Mouse (Mus musculus): ENCODE data around the gene Mad1l1. TPM values are rescaled to one million over a fixed set of nuclear protein-coding genes. Genes with fewer than 3 reads are reported as not detected.
A peak's percentile ranks its signal among the peaks of the same experiment; 100 is the strongest.

Mad1l1 gene
- polyA plus RNA-seq, 1 experiment from 2014 or later, result 27.2 TPM

DNA sequence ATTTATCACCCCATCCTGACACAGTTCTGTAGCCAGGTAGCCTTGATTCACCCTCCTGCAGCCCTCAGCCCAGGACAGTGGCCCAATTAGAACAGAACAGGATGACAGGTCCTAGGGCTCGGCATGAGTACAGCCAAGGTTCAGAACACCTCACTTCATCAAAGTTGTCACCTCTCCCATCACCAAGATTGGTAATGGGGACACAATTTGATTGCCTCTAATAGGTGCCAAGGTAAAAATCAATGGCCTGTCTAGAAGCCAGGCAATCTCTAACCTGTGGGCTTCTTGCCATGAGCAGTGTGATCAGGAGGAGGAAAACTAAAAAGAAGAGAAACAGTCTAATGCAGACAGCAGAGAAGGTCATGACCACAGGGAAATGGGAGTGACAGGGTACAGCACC is 216.5 kb downstream of the Mad1l1 start:
- Histone ChIP-seq H3K4me2 (ENCODE audit: low read depth, low read length) (no peak overlapping the region), H3K27me3 (ENCODE audit: control insufficient read depth, insufficient read depth, low read length) (no peaks in the 10 kb centered on the region), H3K9ac (replicated peaks; ENCODE audit: low read depth, low read length) (no peak overlapping the region), H3K27ac (ENCODE audit: low read depth, low read length) (no peak overlapping the region), H3K9me3 (ENCODE audit: control insufficient read depth, low read length) (no peaks in the 10 kb centered on the region), H3K36me3 (ENCODE audit: control insufficient read depth, insufficient read depth, low read length) (no peaks in the 10 kb centered on the region), H3K4me1 (ENCODE audit: control insufficient read depth, insufficient read depth, low read length) (no peaks in the 10 kb centered on the region), H3K4me3 (ENCODE audit: low read depth, low read length) (no peak overlapping the region)
- WGBS, result 87% methylated on average over 1 of the region's 1 CpGs
- no peak for ATAC-seq (ENCODE audit: low read depth)

DNA sequence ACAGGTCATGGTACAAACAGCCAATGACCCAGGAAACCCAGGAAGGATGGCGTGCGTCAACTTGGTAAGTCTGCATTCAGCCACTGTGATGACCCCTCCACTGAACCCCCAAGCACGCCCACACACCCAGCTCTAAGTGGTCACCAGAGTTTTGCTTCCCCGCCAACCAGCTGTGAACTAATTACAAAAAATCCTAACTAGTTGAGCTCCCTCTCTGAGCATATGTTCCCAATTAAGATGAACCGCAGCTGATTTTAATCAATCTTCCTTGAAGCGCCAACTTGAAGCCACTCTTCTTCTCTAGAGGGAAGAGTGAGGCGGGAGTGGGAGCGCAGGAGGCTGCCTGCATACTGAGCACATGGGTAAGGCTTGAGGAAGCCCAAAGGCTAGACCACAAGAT is 218.6 kb downstream of the Mad1l1 start:
- Histone ChIP-seq H3K36me3 (ENCODE audit: control insufficient read depth, insufficient read depth, low read length) (no peaks in the 10 kb centered on the region), H3K9ac (replicated peaks; ENCODE audit: low read depth, low read length) (no peak overlapping the region), H3K27me3 (ENCODE audit: control insufficient read depth, insufficient read depth, low read length) (no peaks in the 10 kb centered on the region), H3K4me3 (ENCODE audit: low read depth, low read length) (no peak overlapping the region), H3K27ac (ENCODE audit: low read depth, low read length) (no peak overlapping the region), H3K9me3 (ENCODE audit: control insufficient read depth, low read length) (no peaks in the 10 kb centered on the region), H3K4me1 (ENCODE audit: control insufficient read depth, insufficient read depth, low read length) (no peaks in the 10 kb centered on the region), H3K4me2 (ENCODE audit: low read depth, low read length) (no peak overlapping the region)
- 70% methylated on average over 8 of the region's 8 CpGs for WGBS
- ATAC-seq (ENCODE audit: low read depth), result no peak

DNA sequence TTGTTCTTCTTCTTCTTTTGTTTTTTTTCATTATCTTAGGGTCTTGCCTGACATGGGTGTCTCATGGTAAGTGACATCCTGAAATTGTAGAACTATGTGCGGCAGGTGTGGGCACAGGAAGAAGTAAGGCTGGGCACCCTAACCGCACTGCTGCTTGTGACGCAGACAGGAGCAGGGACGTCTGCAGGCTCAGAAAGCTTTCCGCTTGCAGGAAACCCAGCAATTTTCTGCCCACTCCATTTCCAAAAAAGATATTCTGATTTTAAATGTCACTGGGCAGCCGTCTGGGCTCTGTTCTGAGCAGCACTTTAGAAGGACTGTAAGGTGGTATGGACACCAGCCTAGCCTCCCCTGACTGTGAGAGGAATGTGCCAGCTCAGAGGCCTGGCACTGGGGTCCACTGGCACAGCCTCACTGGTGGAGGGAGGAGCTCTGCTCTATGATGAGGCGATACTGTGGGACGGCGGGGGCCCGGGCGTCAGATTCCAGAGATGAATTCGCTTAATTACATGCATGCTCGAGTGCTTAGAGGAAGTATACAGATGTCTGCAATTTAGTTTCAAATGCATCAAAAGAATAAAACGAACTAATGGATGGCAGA is 219.8 kb downstream of the Mad1l1 start:
- Histone ChIP-seq H3K36me3 (ENCODE audit: control insufficient read depth, insufficient read depth, low read length) (no peaks in the 10 kb centered on the region), H3K4me1 (ENCODE audit: control insufficient read depth, insufficient read depth, low read length) (no peaks in the 10 kb centered on the region), H3K9me3 (ENCODE audit: control insufficient read depth, low read length) (no peaks in the 10 kb centered on the region), H3K4me3 (ENCODE audit: low read depth, low read length) (no peak overlapping the region), H3K27me3 (ENCODE audit: control insufficient read depth, insufficient read depth, low read length) (no peaks in the 10 kb centered on the region), H3K9ac (replicated peaks; ENCODE audit: low read depth, low read length) (no peak overlapping the region), H3K27ac (ENCODE audit: low read depth, low read length) (no peak overlapping the region), H3K4me2 (ENCODE audit: low read depth, low read length) (no peak overlapping the region)
- WGBS, result 76% methylated on average over 14 of the region's 14 CpGs
- no peak for ATAC-seq (ENCODE audit: low read depth)

DNA sequence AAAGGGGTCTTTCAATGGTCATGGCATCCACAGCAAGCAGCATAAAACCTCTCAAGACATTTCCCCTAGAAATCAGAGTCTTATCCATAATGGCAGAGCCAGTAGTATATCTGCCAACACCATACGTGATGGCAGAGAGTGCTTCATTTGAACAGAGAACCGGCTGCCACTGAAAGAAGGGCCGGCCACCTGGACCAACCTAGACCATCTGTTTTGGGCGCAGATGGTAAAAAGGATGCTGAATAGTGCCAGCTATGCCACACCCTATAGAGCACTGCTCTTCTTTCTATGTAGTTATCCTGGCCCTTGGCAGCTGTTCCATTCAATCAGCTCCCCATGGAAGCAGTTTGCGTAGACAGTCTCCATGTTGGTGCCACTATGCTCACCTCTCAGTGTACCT is 222.6 kb downstream of the Mad1l1 start:
- H3K36me3 ChIP-seq (ENCODE audit: control insufficient read depth, insufficient read depth, low read length), result no peaks in the 10 kb centered on the region
- WGBS, result 71% methylated on average over 5 of the region's 5 CpGs
- H3K27ac ChIP-seq (ENCODE audit: low read depth, low read length), result no peak overlapping the region
- H3K4me3 ChIP-seq (ENCODE audit: low read depth, low read length), result no peak overlapping the region
- no peak for ATAC-seq (ENCODE audit: low read depth)
- H3K4me2 ChIP-seq (ENCODE audit: low read depth, low read length), result no peak overlapping the region
- no peaks in the 10 kb centered on the region for H3K27me3 ChIP-seq (ENCODE audit: control insufficient read depth, insufficient read depth, low read length)
- no peaks in the 10 kb centered on the region for H3K9me3 ChIP-seq (ENCODE audit: control insufficient read depth, low read length)
- H3K4me1 ChIP-seq (ENCODE audit: control insufficient read depth, insufficient read depth, low read length), result peaks cover 2% of the 10 kb centered on the region; the same call in 1 of the 2 replicates
- H3K9ac ChIP-seq (replicated peaks; ENCODE audit: low read depth, low read length), result no peak overlapping the region

DNA sequence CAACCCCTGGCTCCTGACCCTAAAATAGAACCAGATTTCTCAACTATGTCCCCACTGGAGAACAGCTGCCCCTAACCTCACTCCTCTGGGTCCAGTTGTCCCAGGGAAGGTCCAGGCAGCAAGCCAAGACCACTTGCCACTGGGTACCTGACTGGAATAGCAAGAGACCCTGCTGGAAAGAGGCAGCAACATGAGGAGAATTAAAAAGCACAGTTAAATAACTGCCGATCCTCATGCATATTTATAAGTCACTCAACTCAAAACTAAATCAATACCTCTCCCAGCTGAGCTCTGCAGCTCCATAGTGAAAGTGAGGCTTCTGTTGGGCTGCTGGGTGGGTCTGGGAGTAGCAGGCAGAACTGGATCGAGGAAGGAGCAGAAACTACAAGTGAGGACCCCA is 226.1 kb downstream of the Mad1l1 start:
- Histone ChIP-seq H3K36me3 (ENCODE audit: control insufficient read depth, insufficient read depth, low read length) (no peaks in the 10 kb centered on the region), H3K9me3 (ENCODE audit: control insufficient read depth, low read length) (no peaks in the 10 kb centered on the region), H3K4me2 (ENCODE audit: low read depth, low read length) (no peak overlapping the region), H3K9ac (replicated peaks; ENCODE audit: low read depth, low read length) (no peak overlapping the region), H3K27ac (ENCODE audit: low read depth, low read length) (peak overlapping the region; percentile 46; the same call in 1 of the 2 replicates), H3K4me3 (ENCODE audit: low read depth, low read length) (no peak overlapping the region), H3K27me3 (ENCODE audit: control insufficient read depth, insufficient read depth, low read length) (no peaks in the 10 kb centered on the region), H3K4me1 (ENCODE audit: control insufficient read depth, insufficient read depth, low read length) (peaks cover 2% of the 10 kb centered on the region)
- ATAC-seq (ENCODE audit: low read depth), result peak; percentile 77
- WGBS, result 20% methylated on average over 2 of the region's 2 CpGs

DNA sequence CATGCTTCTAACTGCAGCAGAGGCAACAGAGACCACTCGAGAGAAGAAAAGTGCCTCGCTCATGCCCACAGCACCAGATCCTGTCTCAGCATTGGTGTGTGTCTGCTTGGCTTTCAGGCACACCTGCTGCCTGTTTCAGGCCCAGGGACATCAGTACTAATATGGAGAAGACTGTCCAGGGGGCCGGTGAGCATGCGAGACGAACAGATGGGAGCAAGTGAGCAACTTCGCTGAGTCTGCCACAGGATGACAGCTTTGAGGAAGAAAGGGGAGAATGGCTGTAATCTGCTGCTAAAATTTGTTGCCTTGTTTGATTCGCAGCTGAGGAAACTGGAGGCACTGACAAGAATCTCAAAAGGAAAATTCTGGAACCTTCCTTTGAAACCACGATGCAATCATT is 227.9 kb downstream of the Mad1l1 start:
- WGBS, result 70% methylated on average over 8 of the region's 8 CpGs
- no peak overlapping the region for H3K27ac ChIP-seq (ENCODE audit: low read depth, low read length)
- no peak overlapping the region for H3K9ac ChIP-seq (replicated peaks; ENCODE audit: low read depth, low read length)
- no peaks in the 10 kb centered on the region for H3K27me3 ChIP-seq (ENCODE audit: control insufficient read depth, insufficient read depth, low read length)
- no peak overlapping the region for H3K4me2 ChIP-seq (ENCODE audit: low read depth, low read length)
- H3K36me3 ChIP-seq (ENCODE audit: control insufficient read depth, insufficient read depth, low read length), result no peaks in the 10 kb centered on the region
- no peak for ATAC-seq (ENCODE audit: low read depth)
- no peaks in the 10 kb centered on the region for H3K9me3 ChIP-seq (ENCODE audit: control insufficient read depth, low read length)
- H3K4me1 ChIP-seq (ENCODE audit: control insufficient read depth, insufficient read depth, low read length), result peaks cover 2% of the 10 kb centered on the region
- no peak overlapping the region for H3K4me3 ChIP-seq (ENCODE audit: low read depth, low read length)

DNA sequence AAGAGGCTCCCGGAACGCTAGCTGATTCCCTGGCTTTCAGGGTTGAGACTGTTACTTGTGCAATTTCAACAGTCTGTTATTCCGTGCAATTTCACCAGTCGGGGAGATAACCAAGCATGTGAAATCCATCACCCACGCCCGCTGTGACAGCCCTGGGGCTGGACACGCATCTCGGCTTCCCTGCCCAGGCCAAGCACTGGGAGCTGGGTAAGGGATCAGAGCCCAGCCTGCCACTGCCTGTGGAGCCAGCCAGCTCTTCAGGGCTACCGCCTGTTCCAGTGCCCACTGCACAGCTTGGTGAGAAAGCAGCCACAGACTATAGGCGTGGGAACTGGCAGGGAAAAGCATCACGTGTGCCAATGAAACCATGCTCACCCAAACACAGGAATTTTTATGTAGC is 229.8 kb downstream of the Mad1l1 start:
- 35% methylated on average over 11 of the region's 11 CpGs for WGBS
- no peaks in the 10 kb centered on the region for H3K27me3 ChIP-seq (ENCODE audit: control insufficient read depth, insufficient read depth, low read length)
- no peaks in the 10 kb centered on the region for H3K36me3 ChIP-seq (ENCODE audit: control insufficient read depth, insufficient read depth, low read length)
- no peak overlapping the region for H3K4me3 ChIP-seq (ENCODE audit: low read depth, low read length)
- no peak overlapping the region for H3K9ac ChIP-seq (replicated peaks; ENCODE audit: low read depth, low read length)
- no peak overlapping the region for H3K27ac ChIP-seq (ENCODE audit: low read depth, low read length)
- no peak overlapping the region for H3K4me2 ChIP-seq (ENCODE audit: low read depth, low read length)
- no peaks in the 10 kb centered on the region for H3K9me3 ChIP-seq (ENCODE audit: control insufficient read depth, low read length)
- peak; percentile 58 for ATAC-seq (ENCODE audit: low read depth)
- H3K4me1 ChIP-seq (ENCODE audit: control insufficient read depth, insufficient read depth, low read length), result peaks cover 2% of the 10 kb centered on the region

DNA sequence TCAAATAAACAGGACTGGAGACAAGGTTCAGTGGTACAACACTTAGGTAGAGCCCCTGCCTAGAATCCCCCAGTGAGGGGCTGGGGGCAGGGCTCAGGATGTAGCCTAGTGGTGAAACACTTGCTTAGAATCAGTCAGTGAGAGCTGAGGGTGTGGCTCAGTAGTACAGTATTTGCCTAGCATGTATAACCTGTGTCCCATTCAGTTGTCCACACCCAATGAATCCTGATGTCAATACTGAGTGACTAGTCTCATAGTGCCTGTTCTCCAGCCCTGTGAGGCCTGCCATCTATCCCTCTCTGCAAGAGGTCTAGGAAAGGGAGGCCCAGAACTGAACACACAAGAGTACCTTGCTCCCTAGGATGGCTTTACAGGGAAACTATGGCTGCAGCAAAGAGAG is 232.1 kb downstream of the Mad1l1 start:
- Histone ChIP-seq H3K27me3 (ENCODE audit: control insufficient read depth, insufficient read depth, low read length) (no peaks in the 10 kb centered on the region), H3K4me1 (ENCODE audit: control insufficient read depth, insufficient read depth, low read length) (no peaks in the 10 kb centered on the region; the same call in 1 of the 2 replicates), H3K36me3 (ENCODE audit: control insufficient read depth, insufficient read depth, low read length) (no peaks in the 10 kb centered on the region), H3K4me2 (ENCODE audit: low read depth, low read length) (no peak overlapping the region), H3K4me3 (ENCODE audit: low read depth, low read length) (no peak overlapping the region), H3K27ac (ENCODE audit: low read depth, low read length) (no peak overlapping the region), H3K9ac (replicated peaks; ENCODE audit: low read depth, low read length) (no peak overlapping the region), H3K9me3 (ENCODE audit: control insufficient read depth, low read length) (no peaks in the 10 kb centered on the region)
- ATAC-seq (ENCODE audit: low read depth), result no peak

DNA sequence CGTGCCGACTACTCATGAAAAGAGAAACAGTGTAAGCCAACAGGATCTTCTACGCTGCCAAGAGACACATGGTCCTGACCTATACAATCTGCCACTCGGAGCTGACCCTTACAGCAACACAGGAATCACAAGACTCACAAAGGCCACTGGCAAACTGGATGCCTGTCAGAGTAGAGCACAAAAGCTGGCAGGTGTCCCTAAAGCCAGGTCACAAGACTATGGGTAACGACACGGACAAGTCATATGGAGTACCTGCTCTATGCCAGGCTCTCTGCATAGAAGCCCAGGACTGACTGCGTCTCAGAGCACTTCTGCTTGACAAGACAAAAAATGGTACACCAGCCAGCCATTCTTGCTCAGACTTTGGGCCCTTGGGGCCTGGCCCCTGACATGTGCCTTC is 234.1 kb downstream of the Mad1l1 start:
- no peak overlapping the region for H3K9ac ChIP-seq (replicated peaks; ENCODE audit: low read depth, low read length)
- H3K4me2 ChIP-seq (ENCODE audit: low read depth, low read length), result no peak overlapping the region
- H3K36me3 ChIP-seq (ENCODE audit: control insufficient read depth, insufficient read depth, low read length), result no peaks in the 10 kb centered on the region
- H3K27ac ChIP-seq (ENCODE audit: low read depth, low read length), result no peak overlapping the region
- H3K4me1 ChIP-seq (ENCODE audit: control insufficient read depth, insufficient read depth, low read length), result no peaks in the 10 kb centered on the region
- no peak overlapping the region for H3K4me3 ChIP-seq (ENCODE audit: low read depth, low read length)
- H3K27me3 ChIP-seq (ENCODE audit: control insufficient read depth, insufficient read depth, low read length), result no peaks in the 10 kb centered on the region
- no peaks in the 10 kb centered on the region for H3K9me3 ChIP-seq (ENCODE audit: control insufficient read depth, low read length)
- no peak for ATAC-seq (ENCODE audit: low read depth)
- WGBS, result 93% methylated on average over 7 of the region's 7 CpGs

Measured in neural tube, embryonic 14.5 days (tissue).